Mouse (Mus musculus) MEL (cell line): ENCODE data around the gene Lcmt1. TPM values are rescaled to one million over a fixed set of nuclear protein-coding genes. Genes with fewer than 3 reads are reported as not detected.

ENCODE experiments used
- DNase-seq: peaks from one replicate; pipeline ENCODE4 v3.0.0; 2011; ENCODE audit warnings: low read depth, low spot score
- H3K27ac ChIP-seq: 2 replicates; pipeline ENCODE4 v1.5.1; 2012; ENCODE audit warnings: low read depth, mild to moderate bottlenecking, control low read depth, low read length, moderate library complexity; ENCODE audit not compliant: control insufficient read depth
- H3K27me3 ChIP-seq, 2 experiments: fragments of 150-350 bp in 1 of 2; sonication (generic) in 1 of 2; 2 replicates each; pipeline ENCODE4 v1.6.1; 2012; ENCODE audit warnings: low read length in 2 of 2, mild to moderate bottlenecking in 2 of 2, improper control_type of control experiment in 1 of 2, moderate library complexity in 1 of 2; ENCODE audit not compliant: insufficient read depth in 2 of 2, control insufficient read depth in 1 of 2
- H3K36me3 ChIP-seq, 2 experiments: 2 replicates each; pipeline ENCODE4 v1.6.1; 2012 to 2014; ENCODE audit warnings: low read length in 2 of 2, improper control_type of control experiment in 1 of 2, inconsistent platforms in 1 of 2, mild to moderate bottlenecking in 1 of 2; ENCODE audit not compliant: insufficient read depth in 2 of 2, control insufficient read depth in 1 of 2
- H3K4me1 ChIP-seq, 2 experiments: fragments of 150-350 bp in 1 of 2; sonication (generic) in 1 of 2; 2 replicates each; pipeline ENCODE4 v1.6.1; 2012; ENCODE audit warnings: low read length in 2 of 2, improper control_type of control experiment in 1 of 2, mild to moderate bottlenecking in 1 of 2; ENCODE audit not compliant: insufficient read depth in 2 of 2, control insufficient read depth in 1 of 2
- H3K4me3 ChIP-seq, 2 experiments: fragments of 150-350 bp in 1 of 2; sonication (generic) in 1 of 2; 2 replicates each; pipeline ENCODE4 v1.5.1; 2012; ENCODE audit warnings: low read depth in 2 of 2, low read length in 2 of 2, mild to moderate bottlenecking in 2 of 2, moderate library complexity in 2 of 2, control low read depth in 1 of 2, improper control_type of control experiment in 1 of 2; ENCODE audit not compliant: control insufficient read depth in 1 of 2, insufficient read depth in 1 of 2
- H3K79me2 ChIP-seq: 2 replicates; pipeline ENCODE4 v1.6.1; 2012; ENCODE audit warnings: mild to moderate bottlenecking, low read length, moderate library complexity; ENCODE audit not compliant: control insufficient read depth, poor library complexity, insufficient read depth
- H3K9ac ChIP-seq: 2 replicates; pipeline ENCODE4 v1.6.1; 2012; ENCODE audit warnings: low read depth, mild to moderate bottlenecking, control low read depth, low read length, moderate library complexity; ENCODE audit not compliant: control insufficient read depth, poor library complexity, severe bottlenecking
- H3K9me3 ChIP-seq: fragments of 150-350 bp; sonication (generic); replicated peaks from 2 replicates; pipeline ENCODE4 v1.6.1; 2012; ENCODE audit warnings: mild to moderate bottlenecking, low read length, improper control_type of control experiment, moderate library complexity; ENCODE audit not compliant: insufficient read depth
- CHD2 ChIP-seq: IDR thresholded peaks from 2 replicates; pipeline ENCODE4 v1.6.1; 2011; ENCODE audit warnings: low read length, improper control_type of control experiment
- CTCF ChIP-seq, 3 experiments: IDR thresholded peaks in 2 of 3; conservative IDR thresholded peaks in 1 of 3; 2 replicates each; pipeline ENCODE4 v1.5.1; 2011 to 2012; ENCODE audit warnings: low read length in 3 of 3, low read depth in 2 of 3, mild to moderate bottlenecking in 2 of 3, improper control_type of control experiment in 1 of 3, inconsistent platforms in 1 of 3, mixed read lengths in 1 of 3, moderate library complexity in 1 of 3; ENCODE audit not compliant: control insufficient read depth in 1 of 3, insufficient read depth in 1 of 3, poor library complexity in 1 of 3, severe bottlenecking in 1 of 3
- ELF1 ChIP-seq: IDR thresholded peaks from 2 replicates; pipeline ENCODE4 v1.6.1; 2014; ENCODE audit warnings: low read depth, mild to moderate bottlenecking, inconsistent platforms, low read length, improper control_type of control experiment, moderate library complexity
- ETS1 ChIP-seq: IDR thresholded peaks from 2 replicates; pipeline ENCODE4 v1.6.1; 2012; ENCODE audit warnings: low read depth, mild to moderate bottlenecking, inconsistent platforms, low read length, improper control_type of control experiment, moderate library complexity
- GATA1 ChIP-seq: IDR thresholded peaks from 2 replicates; pipeline ENCODE4 v1.6.1; 2011; ENCODE audit warnings: low read depth, low read length, improper control_type of control experiment
- HCFC1 ChIP-seq: IDR thresholded peaks from 2 replicates; pipeline ENCODE4 v1.6.1; 2012; ENCODE audit warnings: low read depth, mild to moderate bottlenecking, inconsistent platforms, low read length, improper control_type of control experiment, moderate library complexity
- KAT2A ChIP-seq: conservative IDR thresholded peaks from 2 replicates; pipeline ENCODE4 v1.6.1; 2012; ENCODE audit warnings: low read depth, low read length, improper control_type of control experiment, inconsistent platforms
- MAFK ChIP-seq: IDR thresholded peaks from 2 replicates; pipeline ENCODE4 v1.6.1; 2011; ENCODE audit warnings: low read depth, mild to moderate bottlenecking, low read length, improper control_type of control experiment, borderline replicate concordance
- MAX ChIP-seq: IDR thresholded peaks from 2 replicates; pipeline ENCODE4 v1.6.1; 2011; ENCODE audit warnings: low read length, improper control_type of control experiment
- NELFE ChIP-seq: IDR thresholded peaks from 2 replicates; pipeline ENCODE4 v1.6.1; 2011; ENCODE audit warnings: low read depth, low read length, improper control_type of control experiment
- POLR2A ChIP-seq, 2 experiments: IDR thresholded peaks; 2 replicates each; pipeline ENCODE4 v1.6.1; 2011 to 2012; ENCODE audit warnings: low read length in 2 of 2, mild to moderate bottlenecking in 2 of 2, control low read depth in 1 of 2, improper control_type of control experiment in 1 of 2, low read depth in 1 of 2, moderate library complexity in 1 of 2; ENCODE audit not compliant: control insufficient read depth in 1 of 2, insufficient read depth in 1 of 2, poor library complexity in 1 of 2
- RAD21 ChIP-seq: IDR thresholded peaks from 2 replicates; pipeline ENCODE4 v1.6.1; 2011; ENCODE audit warnings: mild to moderate bottlenecking, low read depth, low read length, improper control_type of control experiment
- SIN3A ChIP-seq: IDR thresholded peaks from 2 replicates; pipeline ENCODE4 v1.6.1; 2012; ENCODE audit warnings: low read length, improper control_type of control experiment, inconsistent platforms
- SMC3 ChIP-seq: IDR thresholded peaks from 2 replicates; pipeline ENCODE4 v1.6.1; 2011; ENCODE audit warnings: low read depth, low read length, improper control_type of control experiment
- USF1 ChIP-seq: IDR thresholded peaks from 2 replicates; pipeline ENCODE4 v1.6.1; 2014; ENCODE audit warnings: low read depth, mild to moderate bottlenecking, inconsistent platforms, low read length, improper control_type of control experiment, moderate library complexity
- USF2 ChIP-seq, 2 experiments: IDR thresholded peaks; 2 replicates each; pipeline ENCODE4 v1.6.1; 2011 to 2012; ENCODE audit warnings: improper control_type of control experiment in 2 of 2, low read length in 2 of 2, borderline replicate concordance in 1 of 2, inconsistent platforms in 1 of 2, low read depth in 1 of 2, mild to moderate bottlenecking in 1 of 2; ENCODE audit not compliant: insufficient read depth in 1 of 2
- polyA plus RNA-seq, 2 experiments: library from polyadenylated mRNA; stranded (reverse) in 1 of 2; unstranded in 1 of 2; fragments of >175 nt in 1 of 2; fragments of >200 nt in 1 of 2; gene quantifications; 2 replicates each; pipeline versions ENCODE4 v1.2.1 to v1.2.4; 2012; ENCODE audit warnings: low replicate concordance in 2 of 2, low read depth in 1 of 2; ENCODE audit not compliant: insufficient read length in 2 of 2, insufficient read depth in 1 of 2, missing spikeins in 1 of 2
- total RNA-seq: library from RNA; depleted of rRNA; stranded (reverse); fragments of 300-350 nt; gene quantifications from 2 replicates; pipeline ENCODE4 v1.2.3, GENCODE M21; 2012

Lcmt1 gene
- total and polyA plus RNA-seq, 3 experiments, result 44.4 to 51.7 TPM; not detected in 1

GRCm38 (mm10) chr7:123360185-123360584 is 9.4 kb upstream of the Lcmt1 start:
- Histone ChIP-seq H3K9ac (no peak overlapping the region), H3K27me3 (no peaks in the 10 kb centered on the region), H3K79me2 (peaks cover 14% of the 10 kb centered on the region), H3K27ac (no peak overlapping the region), H3K9me3 (no peaks in the 10 kb centered on the region), H3K36me3 (peaks cover 0 to 8% of the 10 kb centered on the region in 2 experiments; a peak in 3 of 4 replicates), H3K4me3 (no peak overlapping the region), H3K4me1 (peaks cover 2 to 6% of the 10 kb centered on the region in 2 experiments; a peak in 3 of 4 replicates)
- no peak for DNase-seq
- TF ChIP-seq RAD21 (no peak), MAFK (no peak)

GRCm38 (mm10) chr7:123361229-123361980 is 8.2 kb upstream of the Lcmt1 start:
- peaks cover 16% of the 10 kb centered on the region for H3K79me2 ChIP-seq
- H3K27ac ChIP-seq, result no peak overlapping the region
- no peak for TF ChIP-seq USF1
- TF ChIP-seq POLR2A (IDR thresholded peaks at IDR 0.05; ENCODE audit: control insufficient read depth in 1 of 2, insufficient read depth in 1 of 2, low read depth in 1 of 2, low read length in 2 of 2, poor library complexity in 1 of 2), result no peak
- TF ChIP-seq CTCF (IDR thresholded peaks at IDR 0.05 in 2 of 3, conservative IDR thresholded peaks at IDR 0.05 in 1 of 3; ENCODE audit: control insufficient read depth in 1 of 3, insufficient read depth in 1 of 3, low read depth in 2 of 3, low read length in 3 of 3, poor library complexity in 1 of 3, severe bottlenecking in 1 of 3), result no peak
- no peak for TF ChIP-seq MAX
- no peak for TF ChIP-seq KAT2A
- no peak for TF ChIP-seq RAD21
- TF ChIP-seq SIN3A, result no peak
- no peak for TF ChIP-seq USF2 (IDR thresholded peaks at IDR 0.05; ENCODE audit: borderline replicate concordance in 1 of 2, insufficient read depth in 1 of 2, low read depth in 1 of 2, low read length in 2 of 2)
- no peak for TF ChIP-seq HCFC1
- no peak for TF ChIP-seq MAFK
- no peak for TF ChIP-seq ETS1
- no peak for TF ChIP-seq CHD2
- no peak for TF ChIP-seq ELF1
- TF ChIP-seq NELFE, result no peak
- no peak for TF ChIP-seq GATA1
- TF ChIP-seq SMC3, result no peak
- TF ChIP-seq, all 39 proteins: peak for 0
- peaks cover 0 to 14% of the 10 kb centered on the region in 2 experiments; a peak in 3 of 4 replicates for H3K36me3 ChIP-seq
- no peak overlapping the region for H3K4me3 ChIP-seq
- H3K9me3 ChIP-seq, result no peaks in the 10 kb centered on the region
- DNase-seq, result no peak
- H3K4me1 ChIP-seq, result peaks cover 4 to 12% of the 10 kb centered on the region in 2 experiments
- H3K27me3 ChIP-seq, result no peaks in the 10 kb centered on the region
- H3K9ac ChIP-seq, result no peak overlapping the region
